Mouse (Mus musculus): ENCODE measurements around the gene H2al1o. TPM values are rescaled to one million over a fixed set of nuclear protein-coding genes. Genes with fewer than 3 reads are reported as not detected.

Gene H2al1o
- total and polyA plus RNA-seq, 3 experiments: not detected

Other genes starting within 250 kb of the H2al1o start
- not detected in 2 replicates for gene H2al1k, start 221.8 kb downstream of the H2al1o start, total RNA-seq (2012; rRNA removed)
- gene H2al1k, start 221.8 kb downstream of the H2al1o start, total RNA-seq (2014; rRNA removed): not detected in 2 replicates
- not detected in 2 replicates for gene H2al1k, start 221.8 kb downstream of the H2al1o start, polyA plus RNA-seq (2012; ENCODE audit: insufficient read length, low read depth)
- gene Cybb, start 84.6 kb downstream of the H2al1o start, total RNA-seq (2012; rRNA removed): 46.3 and 57.0 TPM in 2 replicates
- gene Cybb, start 84.6 kb downstream of the H2al1o start, total RNA-seq (2014; rRNA removed): 111 TPM in 2 replicates
- gene Cybb, start 84.6 kb downstream of the H2al1o start, polyA plus RNA-seq (2012; ENCODE audit: insufficient read length, low read depth): 126 and 127 TPM in 2 replicates
- 26.8 and 27.9 TPM in 2 replicates for gene Dynlt3, start 90.6 kb upstream of the H2al1o start, total RNA-seq (2012; rRNA removed)
- gene Dynlt3, start 90.6 kb upstream of the H2al1o start, total RNA-seq (2014; rRNA removed): 73.7 and 90.4 TPM in 2 replicates
- gene Dynlt3, start 90.6 kb upstream of the H2al1o start, polyA plus RNA-seq (2012; ENCODE audit: insufficient read length, low read depth): 40.0 and 45.8 TPM in 2 replicates